Comparison of ENCODE assay signal across 8 mouse cellular contexts in genomic region chr7:101653681-101654209, GRCm38 (mm10). TPM values are rescaled to one million over a fixed set of nuclear protein-coding genes. Genes with fewer than 3 reads are reported as not detected.
DNase-seq lines count a peak whose midpoint lies in the region; ATAC-seq and TF ChIP-seq lines count a peak whose summit lies in the region.

No protein-coding gene starts in this region.

- no peak for ATAC-seq in G1E (ENCODE audit: extremely low read depth, insufficient number of reproducible peaks, low FRiP score, poor library complexity, severe bottlenecking)
- peak; percentile 80 for ATAC-seq in hindbrain, embryonic 15.5 days (ENCODE audit: low FRiP score, low read depth)
- peak; percentile 76; the same call in 1 of the 2 replicates for ATAC-seq in neural tube, embryonic 14.5 days (ENCODE audit: low read depth)

- TF ChIP-seq POLR2A in cortical plate, adult 2 months (IDR thresholded peaks at IDR 0.05; ENCODE audit: extremely low read depth, insufficient read depth, low read length), result no peak

- no peak for DNase-seq in gastrocnemius, adult 2 months
- DNase-seq in gastrocnemius, postnatal 14 days, result no peak
- DNase-seq in G1E (ENCODE audit: low spot score), result peak; percentile 32
- peak; percentile 26 to 57 for DNase-seq in left cerebral cortex, postnatal 36 days (ENCODE audit: low spot score in 2 of 2)
- DNase-seq in ovary, adult 18-20 months (ENCODE audit: low spot score), result no peak

- H3K27ac ChIP-seq in gastrocnemius, adult 2 months, result peak overlapping the region; percentile 41; the same call in 1 of the 2 replicates
- H3K27ac ChIP-seq in cortical plate, adult 2 months (ENCODE audit: insufficient read depth, low read length), result no peak overlapping the region
- H3K27ac ChIP-seq in hindbrain, embryonic 15.5 days (replicated peaks), result no peak overlapping the region
- no peak overlapping the region for H3K27ac ChIP-seq in neural tube, embryonic 14.5 days (ENCODE audit: low read depth, low read length)

- intact Hi-C loops in gastrocnemius, adult 2 months (cut with DNase I), result no loop called here
- intact Hi-C loops in gastrocnemius, postnatal 14 days (cut with DNase I; ENCODE audit: low total_unique reads), result no loop called here
- intact Hi-C loops in left cerebral cortex, postnatal 36 days (cut with DNase I), result loop anchor here (5.0 kb wide), 1 partner anchor 424 kb away; no protein-coding TSS in a partner anchor

- peaks cover 6% of the 10 kb centered on the region; the same call in 1 of the 2 replicates for H3K27me3 ChIP-seq in G1E (ENCODE audit: insufficient read depth, low read length)
- H3K27me3 ChIP-seq in hindbrain, embryonic 15.5 days, result no peaks in the 10 kb centered on the region
- H3K27me3 ChIP-seq in neural tube, embryonic 14.5 days (ENCODE audit: control insufficient read depth, insufficient read depth, low read length), result no peaks in the 10 kb centered on the region

- H3K4me2 ChIP-seq in hindbrain, embryonic 15.5 days, result peak overlapping the region; percentile 45
- H3K4me2 ChIP-seq in neural tube, embryonic 14.5 days (ENCODE audit: low read depth, low read length), result no peak overlapping the region; the same call in 1 of the 2 replicates

- no peaks in the 10 kb centered on the region for H3K9me3 ChIP-seq in G1E (replicated peaks)
- no peaks in the 10 kb centered on the region for H3K9me3 ChIP-seq in hindbrain, embryonic 15.5 days
- H3K9me3 ChIP-seq in neural tube, embryonic 14.5 days (ENCODE audit: control insufficient read depth, low read length), result no peaks in the 10 kb centered on the region

- H3K4me1 ChIP-seq in G1E (ENCODE audit: insufficient read depth, low read depth, low read length), result no peaks in the 10 kb centered on the region
- H3K4me1 ChIP-seq in cortical plate, adult 2 months (ENCODE audit: control insufficient read depth, insufficient read depth, low read length), result peaks cover 2% of the 10 kb centered on the region; the same call in 1 of the 2 replicates
- no peaks in the 10 kb centered on the region for H3K4me1 ChIP-seq in hindbrain, embryonic 15.5 days (replicated peaks)
- no peaks in the 10 kb centered on the region for H3K4me1 ChIP-seq in neural tube, embryonic 14.5 days (ENCODE audit: control insufficient read depth, insufficient read depth, low read length)

- 49% methylated on average over 10 of the region's 10 CpGs for WGBS in hindbrain, embryonic 15.5 days
- WGBS in neural tube, embryonic 14.5 days, result 60% methylated on average over 10 of the region's 10 CpGs

- peak overlapping the region; percentile 60 for H3K4me3 ChIP-seq in gastrocnemius, adult 2 months
- H3K4me3 ChIP-seq in G1E (ENCODE audit: low read depth, low read length), result no peak overlapping the region
- H3K4me3 ChIP-seq in cortical plate, adult 2 months (ENCODE audit: insufficient read depth, low read length), result no peak overlapping the region
- H3K4me3 ChIP-seq in hindbrain, embryonic 15.5 days, result 0 out of 2 replicates have a peak overlapping the region, but pooled peaks have one; percentile 16
- no peak overlapping the region for H3K4me3 ChIP-seq in neural tube, embryonic 14.5 days (ENCODE audit: low read depth, low read length)

- TF ChIP-seq CTCF in gastrocnemius, adult 2 months (IDR thresholded peaks at IDR 0.05), result peak; percentile 78
- TF ChIP-seq CTCF in G1E (IDR thresholded peaks at IDR 0.05; ENCODE audit: low read depth, low read length), result peak; percentile 28; the same call in 1 of the 2 replicates
- TF ChIP-seq CTCF in cortical plate, adult 2 months (IDR thresholded peaks at IDR 0.05; ENCODE audit: extremely low read depth, insufficient read depth, low read length), result 0 out of 2 replicates have a peak, but pooled peaks have one; percentile 25

- H3K36me3 ChIP-seq in G1E (replicated peaks), result no peaks in the 10 kb centered on the region
- no peaks in the 10 kb centered on the region for H3K36me3 ChIP-seq in hindbrain, embryonic 15.5 days
- no peaks in the 10 kb centered on the region for H3K36me3 ChIP-seq in neural tube, embryonic 14.5 days (ENCODE audit: control insufficient read depth, insufficient read depth, low read length)

- no peak overlapping the region for H3K9ac ChIP-seq in hindbrain, embryonic 15.5 days
- no peak overlapping the region for H3K9ac ChIP-seq in neural tube, embryonic 14.5 days (replicated peaks; ENCODE audit: low read depth, low read length)

RNA-seq across cellular contexts. Expression of gene Clpb, which starts 9.7 kb away (rescaled TPM):
- 10 to 100 TPM; 50.0 to 71.3 TPM for total RNA-seq in gastrocnemius, adult 2 months (2021)
- 10 to 100 TPM; 37.3 to 39.2 TPM for total RNA-seq in gastrocnemius, postnatal 14 days (2021)
- total RNA-seq in G1E (2014; fragmentation: Nextera tagmentation) (17.5 and 25.6 TPM in 2 replicates), G1E (2017) (23.1 and 29.9 TPM in 2 replicates)
- polyA plus RNA-seq in G1E (2012), result 20.2 and 30.2 TPM in 2 replicates
- 41.8 and 48.1 TPM in 2 replicates for polyA plus RNA-seq in cortical plate, adult 2 months (2012; rRNA removed)
- polyA plus RNA-seq in hindbrain, embryonic 15.5 days (2015; fragmentation: Nextera tagmentation; extraction: Ambion mirVana), result 37.5 and 43.5 TPM in 2 replicates
- 10 to 100 TPM; 55.2 to 60.3 TPM for total RNA-seq in left cerebral cortex, postnatal 36 days (2021)
- 36.1 and 37.5 TPM in 2 replicates for polyA plus RNA-seq in neural tube, embryonic 14.5 days (2014; fragmentation: Nextera tagmentation; extraction: Ambion mirVana)

Comparison
In these comparisons a context has a peak if more than half of its experiments do, and no peak if none do; other contexts are left out.
1. DNase-seq: peak in G1E (single experiment) and left cerebral cortex, postnatal 36 days (2 of 2); none in gastrocnemius, adult 2 months (single experiment), gastrocnemius, postnatal 14 days (single experiment) and ovary, adult 18-20 months (single experiment).
2. H3K4me3 ChIP-seq: peak in gastrocnemius, adult 2 months (single experiment) and hindbrain, embryonic 15.5 days (single experiment); none in G1E (single experiment), cortical plate, adult 2 months (single experiment) and neural tube, embryonic 14.5 days (single experiment).
3. CTCF ChIP-seq: peak in every context shown above with its lines; median percentile 78 in gastrocnemius, adult 2 months; 28 in G1E; 25 in cortical plate, adult 2 months.